Mouse (Mus musculus) activated CD4-positive, CD25-positive, alpha-beta regulatory T cell, adult 4 months (primary cell): ENCODE results near the gene Ankrd63. TPM values are rescaled to one million over a fixed set of nuclear protein-coding genes. Genes with fewer than 3 reads are reported as not detected.

Source experiments
- ATAC-seq: one replicate; pipeline ENCODE4 v1.8.0; 2017
- polyA plus RNA-seq, 2 experiments: library from polyadenylated mRNA; unstranded; fragments of 100-300 nt; shearing (Covaris generic); gene quantifications; one replicate each; pipeline ENCODE4 v1.2.1; 2017

Ankrd63 gene
- polyA plus RNA-seq, 2 experiments from 2014 or later, result not detected

GRCm38 (mm10) chr2:118725511-118725910, 21.7 kb upstream of the Ankrd63 start:
- no peak for ATAC-seq

DNA sequence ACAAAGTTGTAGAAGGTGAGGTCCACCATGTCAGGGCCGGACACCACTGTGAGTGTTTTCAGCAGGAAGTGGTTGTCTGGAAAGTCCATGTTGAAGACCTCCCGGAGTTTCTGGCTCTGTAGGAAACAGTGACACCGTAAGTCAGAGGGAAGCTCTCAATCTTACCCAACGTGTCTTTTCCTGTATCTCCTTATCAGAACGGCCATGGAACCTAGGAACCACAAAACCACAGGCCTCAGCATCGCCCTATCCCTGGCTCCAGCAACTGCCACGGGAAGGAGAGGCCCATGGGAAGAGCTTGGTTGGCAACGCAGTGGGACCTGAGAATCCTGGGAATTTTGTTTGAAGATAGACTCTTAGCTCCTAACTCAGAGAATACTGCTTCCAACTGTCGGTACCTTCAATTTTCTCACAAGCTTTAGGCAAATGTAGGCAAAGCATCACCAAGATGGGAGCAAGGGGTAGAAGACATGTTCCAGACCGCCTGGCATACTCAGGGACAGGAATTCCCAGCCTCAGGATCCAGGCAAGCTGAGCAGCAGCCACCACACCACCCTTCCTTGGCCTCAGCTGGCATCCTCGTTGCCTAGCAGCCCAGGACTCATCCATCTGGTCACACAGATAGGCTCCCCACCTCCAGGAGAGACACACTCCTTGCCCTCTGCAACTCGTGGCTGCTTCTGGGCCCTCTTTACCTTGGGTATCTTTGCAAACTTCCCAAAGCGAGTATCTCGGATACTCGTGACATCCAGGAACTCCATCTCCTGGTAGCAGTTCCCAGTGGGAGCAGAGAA, 20.1 kb upstream of the Ankrd63 start:
- no peak for ATAC-seq

DNA sequence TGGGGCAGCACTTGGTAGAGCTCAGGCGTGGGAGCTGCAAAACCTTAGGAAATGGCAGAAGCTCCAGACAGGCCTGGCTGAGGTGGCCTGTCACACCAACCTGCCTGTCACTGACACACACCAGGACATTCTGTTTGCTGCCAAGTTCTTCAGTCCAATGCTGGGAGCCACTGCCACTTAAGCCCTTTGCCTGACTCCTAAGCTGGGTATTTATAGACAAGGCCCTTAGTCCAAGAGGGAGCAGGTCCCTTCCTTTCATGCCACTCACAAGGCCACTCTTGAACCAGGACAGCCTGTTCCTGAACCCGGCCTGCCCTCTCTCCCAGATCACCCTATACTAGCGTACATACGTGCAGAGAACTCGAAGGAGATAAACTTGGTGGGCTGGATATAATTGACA, 12.9 kb upstream of the Ankrd63 start:
- ATAC-seq, result no peak

DNA sequence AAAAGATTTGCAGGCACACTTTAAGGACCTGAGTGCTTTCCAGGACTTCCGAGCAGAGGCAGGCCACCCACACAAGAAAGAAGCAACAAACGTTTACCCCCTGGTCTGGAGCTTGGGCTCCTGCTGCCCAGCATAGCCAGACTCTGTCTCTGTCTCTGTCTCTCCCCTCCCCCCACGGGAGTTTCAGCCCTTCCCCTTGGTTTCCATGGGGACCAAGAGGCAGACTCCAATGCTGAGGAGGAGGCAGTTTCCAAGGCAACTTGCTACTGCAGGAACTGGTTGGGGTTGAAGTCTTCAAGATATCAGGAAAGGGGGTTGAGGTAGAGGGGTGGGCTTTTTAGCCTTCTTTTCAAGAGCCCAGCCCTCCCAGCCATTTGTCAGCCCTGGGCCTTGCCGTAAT, 10.5 kb upstream of the Ankrd63 start:
- no peak for ATAC-seq

- ATAC-seq, result no peak
Measured at GRCm38 (mm10) chr2:118713631-118714030, 9.9 kb upstream of the Ankrd63 start.

DNA sequence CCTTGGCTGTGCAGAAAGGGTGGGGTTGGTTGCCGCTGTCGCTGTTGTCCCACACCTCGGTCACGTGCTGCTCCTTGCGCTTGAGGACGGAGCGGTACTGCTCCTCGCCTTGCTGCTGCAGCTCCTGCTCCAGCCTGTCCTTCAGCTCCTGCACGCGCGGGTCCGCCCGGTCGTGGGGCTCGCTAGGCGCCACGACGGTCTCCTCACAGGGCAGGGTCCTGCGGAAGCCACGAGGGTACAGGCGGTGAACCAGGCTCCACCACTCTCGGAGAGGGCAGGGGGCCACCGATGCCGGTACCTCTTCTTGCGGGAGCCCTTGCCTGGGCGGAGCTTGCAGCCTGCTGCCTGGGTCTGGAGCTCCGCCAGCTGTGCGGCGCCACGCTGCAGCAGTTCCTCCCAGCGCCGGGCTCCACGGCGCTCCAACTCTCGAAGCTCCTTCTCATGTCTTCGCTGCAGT, 7.3 kb upstream of the Ankrd63 start:
- ATAC-seq, result no peak

GRCm38 (mm10) chr2:118709655-118710221, 6.0 kb upstream of the Ankrd63 start:
- ATAC-seq, result no peak

DNA sequence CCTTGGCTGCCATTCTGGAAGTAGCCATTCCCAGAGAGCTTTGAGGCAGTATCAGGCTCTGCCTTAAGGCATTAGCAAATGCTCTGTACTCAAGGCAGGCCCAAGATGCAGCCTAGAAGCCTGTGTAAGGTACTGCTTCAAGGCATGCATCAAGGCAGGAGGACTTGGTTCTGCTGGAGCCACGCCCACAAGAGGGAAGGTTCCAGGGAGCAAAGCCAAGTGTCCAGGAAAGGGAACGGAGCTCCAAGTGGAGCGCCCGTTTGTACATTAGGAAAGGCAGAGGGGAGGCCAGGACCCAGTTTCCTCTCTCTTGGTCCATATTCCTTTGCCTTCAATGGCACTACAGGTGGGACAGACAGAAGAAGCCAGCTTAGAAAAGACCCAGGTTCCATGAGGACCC, 4.7 kb upstream of the Ankrd63 start:
- ATAC-seq, result no peak

DNA sequence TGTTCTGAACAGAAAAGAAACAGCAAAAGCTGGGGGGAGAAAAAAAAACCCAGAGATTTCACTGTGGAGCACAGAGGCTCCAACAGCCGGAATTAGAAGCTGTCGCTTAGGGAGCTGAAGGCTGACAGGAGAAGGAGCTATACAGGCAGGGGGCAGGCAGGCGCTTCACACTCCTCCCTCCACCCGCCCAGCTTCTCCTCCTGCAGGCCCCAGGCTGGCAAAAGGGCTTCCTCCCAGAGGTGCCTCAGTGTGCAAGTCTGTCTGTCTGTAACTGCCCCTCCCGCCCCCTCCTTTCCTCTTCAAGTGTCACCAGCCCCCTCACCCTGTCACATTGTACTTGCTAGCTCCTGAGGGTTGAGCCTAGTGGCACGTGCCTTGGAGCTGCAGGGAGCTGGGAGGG, 2.7 kb upstream of the Ankrd63 start:
- no peak for ATAC-seq

DNA sequence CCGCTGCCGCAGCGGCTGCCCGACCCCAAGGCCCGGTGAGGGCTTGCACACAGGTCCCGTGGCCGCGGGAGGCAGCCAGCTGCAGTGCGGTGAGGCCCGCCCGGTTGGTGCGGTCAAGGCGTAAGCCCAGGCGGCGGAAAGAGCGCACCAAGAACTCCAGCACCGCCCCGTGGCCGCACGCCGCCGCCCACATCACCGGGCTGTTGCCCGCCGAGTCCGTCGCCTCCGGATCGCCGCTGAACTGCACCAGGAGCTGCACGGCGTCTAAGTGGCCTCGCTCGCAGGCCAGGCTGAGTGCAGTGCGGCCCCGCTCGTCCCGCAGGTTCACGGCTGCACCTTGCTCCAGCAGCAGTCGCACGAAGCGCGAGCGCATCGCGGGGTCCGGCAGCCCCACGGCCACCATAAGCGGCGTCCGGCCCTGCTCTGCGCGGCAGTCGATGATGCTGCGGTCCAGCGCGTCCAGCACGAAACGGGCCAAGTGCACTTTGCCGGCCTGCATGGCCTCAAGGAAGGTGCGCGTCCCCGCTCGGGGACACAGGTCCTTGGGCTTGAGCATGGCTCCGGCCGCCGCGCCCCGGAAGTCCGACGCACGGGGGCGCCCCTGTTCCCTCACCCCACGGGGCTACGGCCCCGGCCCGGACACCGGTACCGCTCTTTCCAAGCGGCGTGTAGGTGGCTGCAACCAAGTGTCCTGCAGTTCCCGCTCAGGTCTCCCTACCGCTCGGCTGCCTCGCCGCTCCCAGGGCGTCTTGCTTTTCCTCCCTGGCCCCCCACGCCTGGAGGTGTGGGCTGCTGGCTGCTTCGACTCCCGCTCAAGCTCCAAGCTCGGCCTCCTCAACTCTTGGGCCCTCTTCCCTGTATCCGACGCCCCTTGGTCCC, 641 bp downstream of the Ankrd63 start:
- peak; percentile 3 for ATAC-seq

- ATAC-seq, result no peak
Measured at GRCm38 (mm10) chr2:118701971-118702882, 1.5 kb downstream of the Ankrd63 start.

GRCm38 (mm10) chr2:118701161-118701560, 2.6 kb downstream of the Ankrd63 start:
- ATAC-seq, result no peak

- peak; percentile 58 for ATAC-seq
Measured at GRCm38 (mm10) chr2:118700179-118701062, 3.3 kb downstream of the Ankrd63 start.

- no peak for ATAC-seq
Measured at GRCm38 (mm10) chr2:118697955-118698354, 5.8 kb downstream of the Ankrd63 start.

- ATAC-seq, result no peak
Measured at GRCm38 (mm10) chr2:118697311-118697877, 6.4 kb downstream of the Ankrd63 start.

- no peak for ATAC-seq
Measured at GRCm38 (mm10) chr2:118696451-118697308, 7.1 kb downstream of the Ankrd63 start.

- peak; percentile 47 for ATAC-seq
Measured at GRCm38 (mm10) chr2:118695677-118696232, 8.0 kb downstream of the Ankrd63 start.

GRCm38 (mm10) chr2:118693370-118693966, 10.3 kb downstream of the Ankrd63 start:
- ATAC-seq, result no peak

DNA sequence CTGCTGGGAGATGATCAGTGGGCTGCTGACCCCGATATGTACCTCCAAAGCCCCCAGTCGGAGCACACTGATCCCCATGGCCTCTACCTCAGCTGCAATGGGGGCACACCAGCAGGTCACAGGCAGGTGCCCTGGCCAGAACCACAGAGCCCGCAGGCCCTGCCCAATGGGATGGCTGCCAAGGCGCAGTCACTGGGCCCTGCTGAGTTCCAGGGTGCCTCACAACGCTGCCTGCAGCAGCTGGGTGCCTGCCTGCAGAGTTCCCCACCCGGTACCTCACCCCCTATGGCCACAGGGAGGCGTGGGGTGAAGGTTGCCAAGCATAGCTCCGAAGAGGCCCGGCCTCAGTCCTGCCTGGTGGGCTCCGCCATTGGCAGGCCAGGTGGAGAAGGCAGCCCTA, 13.9 kb downstream of the Ankrd63 start:
- no peak for ATAC-seq
